Comparison of ENCODE assay signal across 14 mouse cellular contexts in the genomic region with DNA sequence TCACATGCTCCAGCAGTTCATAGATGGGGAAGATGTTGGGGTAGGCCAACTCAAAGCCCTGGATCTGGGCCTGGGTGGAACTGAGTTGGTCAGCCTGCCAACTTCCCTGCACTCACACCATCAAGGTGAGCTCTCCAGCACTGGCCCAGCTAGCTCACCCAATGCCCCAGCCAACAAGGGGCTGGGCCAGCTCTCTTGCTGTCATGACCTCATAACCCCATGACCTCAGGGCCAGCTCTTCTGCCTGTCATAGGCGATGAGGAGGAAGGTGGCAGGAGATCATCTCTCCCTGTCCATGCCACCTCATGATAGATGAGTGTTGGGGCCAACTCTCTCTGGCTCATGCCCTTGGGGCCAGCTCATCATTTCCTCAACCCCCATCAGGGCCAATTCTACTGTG.
"Had no signal": no experiment of that assay in that cellular context is flagged by ENCODE, and none has a peak within 500 bp of the region (broad histone marks: within the 10 kb centered on the region; RNA-seq: fewer than 3 reads in every experiment).

No protein-coding gene starts in this region.

- H3K4me1 ChIP-seq: limb, embryonic 13.5 days; midbrain, embryonic 12.5 days had no signal

- H3K27me3 ChIP-seq: limb, embryonic 13.5 days; midbrain, embryonic 12.5 days had no signal

- H3K36me3 ChIP-seq: limb, embryonic 13.5 days; midbrain, embryonic 12.5 days had no signal

- DNase-seq: kidney, adult 11 months; kidney, postnatal 14 days; left cerebral cortex, postnatal 4 days; lung, adult 18-20 months; lung, postnatal 4 days; right cerebral cortex, adult 18-20 months; right cerebral cortex, postnatal 25 days; thymus, adult 2 months; thymus, postnatal 25 days had no signal

- H3K4me2 ChIP-seq: limb, embryonic 13.5 days; midbrain, embryonic 12.5 days had no signal

- H3K4me3 ChIP-seq: limb, embryonic 13.5 days; midbrain, embryonic 12.5 days had no signal

- H3K27ac ChIP-seq: limb, embryonic 13.5 days; liver, embryonic 14.5 days; midbrain, embryonic 12.5 days; stomach, postnatal 0 days had no signal

- H3K9me3 ChIP-seq: limb, embryonic 13.5 days; midbrain, embryonic 12.5 days had no signal

- ATAC-seq: lung, postnatal 0 days had no signal

- H3K9ac ChIP-seq: limb, embryonic 13.5 days; liver, embryonic 14.5 days; midbrain, embryonic 12.5 days had no signal
